Mouse (Mus musculus): ENCODE results near the gene Gm12258.
"Not testable (repeated sequence)": the region's sequence is repeated elsewhere in the genome, so short reads cannot be mapped to it uniquely, and the experiment has no call there.

Gene Gm12258

DNA sequence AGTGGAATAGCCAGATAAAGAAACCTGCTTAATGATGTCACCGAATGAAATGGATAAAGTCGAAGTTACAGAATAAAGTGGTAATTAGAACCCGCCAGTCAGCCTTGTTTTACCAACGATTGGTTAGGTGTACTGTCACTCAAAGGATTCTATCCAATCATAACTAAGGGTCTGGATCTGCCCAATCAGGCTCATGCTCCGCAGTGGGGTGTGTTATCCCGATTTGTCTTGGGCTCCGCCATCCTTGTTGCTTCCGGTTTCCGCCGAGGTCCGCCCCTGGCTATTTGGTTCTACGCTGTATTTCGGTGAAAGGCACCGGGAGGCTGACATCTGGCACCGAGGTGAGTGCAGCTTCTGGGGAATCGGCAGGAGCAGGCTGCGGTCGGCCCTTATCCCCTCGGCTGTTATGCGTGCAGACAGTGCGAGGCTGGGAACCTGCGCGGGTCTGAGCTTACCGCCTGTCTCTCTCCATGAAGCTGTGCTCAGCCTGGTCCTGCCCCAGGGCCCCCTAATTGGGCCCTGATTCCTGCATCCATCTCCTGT, at the start of gene Gm12258:
Gene Gm12258 (plus strand): TSS at position 240 of the 543 bp plus-strand sequence.
- peak; percentile 97 for DNase-seq

DNA sequence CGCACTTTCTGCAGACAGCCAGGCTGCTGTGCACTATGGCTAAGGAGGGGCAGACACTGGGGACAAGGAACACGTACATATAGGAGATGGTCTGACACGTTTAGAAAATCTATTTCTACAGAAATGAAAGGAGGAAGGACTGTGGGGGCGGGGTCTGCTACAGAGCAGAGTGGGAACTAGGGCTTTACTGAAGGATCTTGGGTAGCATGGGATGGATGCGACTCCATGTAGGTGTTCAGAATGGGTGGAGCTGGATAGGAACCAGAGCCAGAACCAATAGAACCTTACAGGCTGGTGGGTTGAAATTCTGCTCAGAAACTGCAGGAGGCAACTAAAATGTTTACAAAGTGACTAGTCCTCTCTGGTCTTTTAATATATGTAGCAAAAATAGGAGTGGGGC, 47.2 kb upstream of the Gm12258 start:
- DNase-seq = no peak

DNA sequence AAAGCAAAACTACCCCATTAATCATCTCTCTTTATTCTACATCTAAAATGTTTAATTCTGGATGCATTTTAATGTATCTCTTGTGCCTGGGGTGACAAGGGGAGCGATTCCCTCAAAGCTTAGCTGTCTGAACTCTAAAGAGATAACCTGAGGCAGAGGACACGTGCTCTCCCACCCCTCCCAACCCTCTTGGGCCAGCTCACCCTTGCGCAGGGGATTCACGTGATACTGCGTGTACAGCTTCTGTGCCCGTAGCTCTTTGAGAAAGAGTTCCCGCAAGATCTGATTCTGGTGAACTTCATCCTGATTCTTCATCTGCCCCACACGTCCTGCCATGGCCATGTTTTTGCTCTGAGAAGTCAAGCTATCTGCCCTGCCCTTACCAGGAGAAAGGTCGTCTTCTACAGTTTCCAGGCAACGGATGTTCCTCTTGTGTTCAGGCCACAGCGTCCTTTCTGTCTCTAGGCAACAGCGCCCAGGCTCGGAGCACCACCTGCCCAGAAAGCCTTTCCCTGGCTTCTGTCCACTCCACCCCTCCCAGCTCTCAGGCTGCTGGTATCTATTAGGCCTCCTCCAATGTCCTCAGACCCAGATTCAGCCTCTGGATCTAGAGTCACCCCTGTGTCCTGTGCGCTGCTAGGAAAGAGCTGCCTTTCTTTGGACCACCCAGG, 45.3 kb upstream of the Gm12258 start, which contains the start of gene Fam183b:
Gene Fam183b (minus strand): TSS at position 403 of the 671 bp plus-strand sequence.
- no peak for DNase-seq

DNA sequence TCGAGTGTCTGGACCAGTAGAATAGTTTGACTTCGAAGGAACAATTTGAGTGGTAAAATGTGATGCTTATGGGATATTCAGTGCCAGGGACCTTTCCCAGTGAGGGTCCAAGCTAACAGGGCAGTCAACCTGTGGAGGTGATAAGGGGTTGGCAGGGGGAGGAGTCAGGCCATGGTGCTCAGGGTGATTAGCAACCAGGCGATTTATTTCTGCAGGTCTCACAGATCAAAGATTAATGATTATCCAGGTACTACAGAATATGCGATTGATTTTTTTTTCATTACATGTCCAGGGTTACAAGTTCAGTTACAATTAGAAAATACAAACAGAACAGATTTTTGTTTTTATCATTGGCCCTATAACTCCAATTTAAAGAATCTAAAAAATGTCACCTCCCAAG, 43.1 kb upstream of the Gm12258 start:
- no peak for DNase-seq

DNA sequence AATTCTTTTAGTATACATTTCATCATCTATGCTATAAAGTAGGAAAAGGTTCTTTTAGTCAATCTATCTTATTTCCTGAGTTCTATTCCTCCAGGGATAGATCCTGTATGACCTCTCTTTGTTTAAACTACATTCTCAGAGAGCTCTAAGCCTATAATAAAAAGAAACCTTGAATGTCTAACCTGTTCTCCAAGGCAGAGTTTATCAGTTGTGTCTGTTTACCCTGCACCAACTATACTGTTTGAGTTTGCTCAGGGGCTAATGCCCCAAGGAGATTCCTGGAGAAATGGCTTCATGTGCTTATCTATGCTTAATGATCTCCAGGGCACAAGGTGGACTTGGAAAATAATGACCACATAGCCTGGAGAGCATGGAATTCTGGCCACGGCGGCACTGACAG, 42.6 kb upstream of the Gm12258 start:
- DNase-seq = no peak

DNA sequence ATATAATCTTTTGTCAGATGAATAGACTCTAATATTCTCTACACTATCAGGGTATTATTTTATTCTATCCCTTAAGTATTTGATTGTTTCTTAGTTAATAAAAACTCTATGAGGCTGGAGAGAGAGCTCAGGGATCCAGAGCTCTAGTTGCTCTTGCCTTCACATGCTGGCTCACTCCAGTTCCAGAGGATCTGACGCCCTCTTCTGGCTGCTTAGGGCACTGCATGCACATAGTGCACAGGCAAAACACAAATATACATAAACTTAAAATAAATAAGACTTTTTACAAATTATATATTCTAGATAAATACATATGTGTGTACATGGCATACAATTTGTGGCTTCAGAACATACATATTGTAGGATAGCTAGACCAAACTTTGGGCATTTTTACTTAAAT, 35.0 kb upstream of the Gm12258 start:
- DNase-seq = no peak

DNA sequence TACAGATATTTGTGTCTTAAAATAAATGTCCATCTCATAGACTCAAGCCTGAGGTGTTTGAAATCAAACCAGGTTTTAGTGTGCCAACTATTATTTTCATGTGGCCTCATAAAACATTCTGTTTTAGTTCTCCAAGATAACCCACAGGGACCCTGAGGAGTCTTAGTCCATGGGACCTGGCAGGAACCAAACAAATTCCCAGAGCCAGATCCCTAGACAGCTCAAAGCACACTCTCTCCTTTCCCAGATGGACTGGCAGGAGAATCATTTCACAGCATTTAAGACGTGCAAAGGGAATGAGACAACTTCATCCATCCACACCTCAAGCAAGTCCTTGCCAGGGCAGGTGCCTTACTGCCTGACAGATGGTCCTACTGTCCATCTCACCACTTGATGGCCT, 32.3 kb upstream of the Gm12258 start, which contains the start of gene Olfr313:
Gene Olfr313 (plus strand): TSS at position 301 of the 400 bp plus-strand sequence.
- DNase-seq = not testable (repeated sequence)

DNA sequence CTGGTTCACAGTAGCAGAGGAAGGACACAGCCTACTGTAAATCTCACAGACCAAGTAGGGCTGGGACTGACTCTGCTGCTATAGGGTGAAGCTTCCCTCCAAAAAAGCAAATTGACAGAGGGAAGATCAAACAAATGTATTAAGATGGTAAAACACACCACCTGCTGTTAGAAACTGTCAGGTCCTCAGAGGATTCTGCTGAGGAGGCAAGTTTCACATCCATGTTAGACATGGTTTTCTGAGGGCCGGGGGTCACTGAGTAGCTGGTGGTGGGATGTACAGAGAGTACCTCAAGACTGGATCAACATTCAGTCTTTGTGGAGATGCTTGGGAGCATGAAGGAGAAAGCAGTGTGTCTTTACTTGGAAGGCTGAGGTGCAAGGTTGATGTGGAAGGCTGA, 31.3 kb upstream of the Gm12258 start:
- no peak for DNase-seq

DNA sequence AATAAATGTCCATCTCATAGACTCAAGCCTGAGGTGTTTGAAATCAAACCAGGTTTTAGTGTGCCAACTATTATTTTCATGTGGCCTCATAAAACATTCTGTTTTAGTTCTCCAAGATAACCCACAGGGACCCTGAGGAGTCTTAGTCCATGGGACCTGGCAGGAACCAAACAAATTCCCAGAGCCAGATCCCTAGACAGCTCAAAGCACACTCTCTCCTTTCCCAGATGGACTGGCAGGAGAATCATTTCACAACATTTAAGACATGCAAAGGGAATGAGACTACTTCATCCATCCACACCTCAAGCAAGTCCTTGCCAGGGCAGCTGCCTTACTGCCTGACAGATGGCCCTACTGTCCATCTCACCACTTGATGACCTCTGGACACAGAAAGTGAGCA, 18.0 kb upstream of the Gm12258 start, which contains the start of gene Olfr312:
Gene Olfr312 (plus strand): TSS at position 301 of the 400 bp plus-strand sequence.
- not testable (repeated sequence) for DNase-seq

DNA sequence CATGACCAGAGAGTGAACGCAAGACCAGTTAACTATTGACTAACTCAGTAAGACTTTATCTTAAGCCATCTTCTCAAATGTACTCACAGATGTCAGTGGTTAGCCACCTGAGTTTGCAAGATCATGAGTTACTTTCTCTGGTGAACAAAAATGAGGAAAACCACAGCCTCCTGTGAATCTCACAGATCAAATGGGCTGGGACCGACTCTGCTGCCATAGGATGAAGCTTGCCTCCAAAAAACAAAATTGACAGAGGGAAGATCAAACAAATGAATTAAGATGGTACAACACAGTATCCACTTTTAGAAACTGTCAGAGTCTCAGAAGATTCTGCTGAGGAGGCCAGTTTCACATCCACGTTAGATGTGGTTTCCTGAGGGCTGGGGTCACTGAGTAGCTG, 17.2 kb upstream of the Gm12258 start:
- no peak for DNase-seq

DNA sequence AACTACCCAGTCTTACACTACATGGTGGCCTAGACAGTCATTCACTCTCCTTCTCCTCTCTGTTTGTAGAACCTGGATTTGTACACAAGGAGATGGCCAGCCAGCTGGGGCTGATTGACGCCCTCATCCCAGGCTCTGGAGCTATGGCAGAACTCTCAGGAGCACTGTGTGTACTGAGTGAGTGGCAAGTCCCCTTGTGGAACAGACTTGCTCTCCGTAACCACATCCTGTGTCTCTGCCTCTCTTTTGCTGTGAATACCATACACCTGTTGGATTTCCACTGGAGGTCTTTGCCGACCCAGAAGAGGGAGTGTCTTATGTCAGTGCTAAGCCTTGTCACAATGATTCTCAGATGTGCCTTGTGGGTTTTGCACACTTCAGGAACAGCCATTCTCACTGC, 14.4 kb upstream of the Gm12258 start:
- not testable (repeated sequence) for DNase-seq

DNA sequence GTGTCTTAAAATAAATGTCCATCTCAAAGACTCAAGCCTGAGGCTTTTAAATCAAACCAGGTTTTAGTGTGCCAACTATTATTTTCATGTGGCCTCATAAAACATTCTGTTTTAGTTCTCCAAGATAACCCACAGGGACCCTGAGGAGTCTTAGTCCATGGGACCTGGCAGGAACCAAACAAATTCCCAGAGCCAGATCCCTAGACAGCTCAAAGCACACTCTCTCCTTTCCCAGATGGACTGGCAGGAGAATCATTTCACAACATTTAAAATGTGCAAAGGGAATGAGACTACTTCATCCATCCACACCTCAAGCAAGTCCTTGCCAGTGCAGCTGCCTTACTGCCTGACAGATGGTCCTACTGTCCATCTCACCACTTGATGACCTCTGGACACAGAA, 8.0 kb upstream of the Gm12258 start, which contains the start of gene Olfr311:
Gene Olfr311 (plus strand): TSS at position 301 of the 400 bp plus-strand sequence.
- DNase-seq = not testable (repeated sequence)

DNA sequence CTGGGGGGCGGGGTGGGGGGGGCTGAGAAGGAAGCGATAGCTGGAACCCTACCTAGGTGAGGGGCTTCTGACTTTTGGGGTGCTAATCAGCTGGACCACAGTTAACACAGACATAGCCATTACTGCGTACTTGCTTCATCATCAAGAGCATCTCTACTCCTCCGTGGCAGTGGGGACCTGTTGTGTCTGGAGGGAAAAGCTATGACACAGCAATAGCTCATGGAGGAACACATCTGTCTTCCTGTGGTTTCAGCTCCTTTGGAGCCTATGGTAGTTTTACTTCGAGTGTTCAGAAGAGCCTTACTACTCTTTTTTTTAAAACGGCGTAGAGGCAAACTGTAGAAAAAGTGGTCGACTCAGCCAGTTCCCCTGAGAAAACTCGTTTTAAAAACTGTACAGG, 678 bp downstream of the Gm12258 start:
- DNase-seq = no peak

DNA sequence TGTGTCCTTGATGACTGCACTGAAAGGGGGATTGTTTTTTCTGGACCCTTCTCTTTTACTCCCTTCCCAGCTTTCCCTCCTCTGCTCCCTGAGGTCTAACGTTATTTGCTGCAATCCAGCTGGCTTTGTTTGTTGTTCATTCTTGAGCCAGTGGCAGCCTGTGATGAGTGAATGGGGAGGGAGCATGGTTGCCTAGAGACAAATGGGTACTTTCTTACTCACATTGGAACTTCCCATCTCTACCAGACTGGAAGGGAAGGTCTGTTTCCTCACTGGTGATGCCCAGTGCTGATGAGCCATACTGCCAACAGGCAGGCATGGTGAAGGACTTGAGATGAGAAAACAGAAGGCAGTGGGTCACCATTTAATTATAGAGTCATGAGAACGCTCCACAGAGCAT, 2.8 kb downstream of the Gm12258 start:
- DNase-seq = peak; percentile 22

DNA sequence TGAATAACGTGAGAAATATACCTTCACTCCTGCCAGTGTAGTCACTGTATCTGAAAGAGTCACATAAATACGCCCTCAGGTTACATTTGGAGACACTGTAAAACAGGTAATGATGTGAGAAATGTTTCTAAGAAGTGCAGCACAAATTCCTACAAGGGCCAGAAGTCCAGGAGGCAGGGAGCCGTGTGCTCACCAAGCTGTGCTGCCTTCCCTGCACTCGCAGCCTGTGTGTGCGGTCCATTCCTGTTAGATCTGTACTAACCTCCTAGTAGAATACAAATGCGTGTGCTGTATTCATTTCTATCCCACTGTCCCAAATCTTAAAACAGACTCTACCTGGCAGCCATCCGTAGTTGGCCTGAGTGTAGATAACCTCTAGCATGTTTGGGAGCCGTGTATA, 13.8 kb downstream of the Gm12258 start:
- no peak for DNase-seq

DNA sequence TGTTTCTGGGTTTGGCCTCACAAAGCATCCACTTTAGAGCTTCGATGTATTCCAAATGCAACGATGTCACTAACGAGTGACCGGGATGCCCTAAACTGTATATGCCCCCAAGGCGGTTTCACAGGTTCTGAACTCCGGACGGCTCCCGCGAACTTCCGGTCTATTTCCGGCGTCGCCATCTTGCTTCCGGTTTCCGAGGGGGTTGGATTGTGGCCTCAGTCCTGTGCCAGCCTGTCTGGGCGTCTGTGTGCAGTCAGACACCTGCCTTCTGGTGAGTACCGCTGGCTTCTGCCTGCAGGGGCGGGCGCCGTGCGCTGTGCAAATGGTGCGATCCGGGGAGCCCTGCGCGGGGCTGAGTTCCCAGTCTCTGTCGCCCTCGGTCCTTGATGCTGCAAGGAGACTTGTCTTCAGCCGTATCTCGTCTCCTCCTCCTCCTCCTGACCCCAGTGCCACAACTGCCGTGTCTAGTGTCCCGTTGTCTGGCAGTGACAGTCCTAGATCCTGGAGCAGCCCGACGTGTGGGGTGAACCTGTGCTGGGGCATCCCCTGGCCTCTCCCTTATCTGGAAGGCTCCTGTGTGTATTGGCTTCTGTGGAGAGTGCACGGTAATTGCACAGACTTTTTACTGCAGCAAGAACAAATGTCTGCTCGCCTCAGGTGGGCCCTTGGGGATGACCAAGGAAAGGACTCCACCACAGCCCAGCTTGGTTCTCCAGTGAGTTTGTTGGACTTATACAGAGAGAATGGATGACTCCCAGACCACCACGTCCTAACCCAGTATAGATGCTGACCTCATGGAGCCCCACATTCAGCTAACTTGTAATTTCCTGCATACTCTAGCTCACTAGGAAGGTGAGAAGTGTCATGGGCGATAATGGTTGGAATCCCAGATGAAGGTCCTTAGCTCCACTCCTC, 20.3 kb downstream of the Gm12258 start, which contains the start of gene 2810021J22Rik:
Gene 2810021J22Rik (plus strand): TSS at position 178 of the 915 bp plus-strand sequence.
- DNase-seq = peak; percentile 85

DNA sequence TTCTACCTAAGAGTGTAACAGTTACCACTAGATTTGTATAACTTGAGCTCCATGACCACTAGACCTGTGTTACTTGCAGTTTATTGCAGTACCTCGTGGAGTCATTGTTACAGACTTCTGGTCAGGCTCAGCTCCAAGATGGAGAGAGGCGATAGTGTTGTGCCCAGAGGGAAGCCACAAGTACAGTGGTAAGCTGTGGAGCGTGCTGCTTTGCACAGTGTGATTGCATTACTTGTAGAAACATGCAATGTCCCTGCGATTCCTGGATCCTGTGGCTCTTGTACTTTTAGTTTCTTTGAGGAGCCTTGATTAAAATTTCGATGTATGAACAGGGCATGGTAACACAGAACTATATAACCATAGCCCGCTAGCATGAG, 21.0 kb downstream of the Gm12258 start:
- no peak for DNase-seq

DNA sequence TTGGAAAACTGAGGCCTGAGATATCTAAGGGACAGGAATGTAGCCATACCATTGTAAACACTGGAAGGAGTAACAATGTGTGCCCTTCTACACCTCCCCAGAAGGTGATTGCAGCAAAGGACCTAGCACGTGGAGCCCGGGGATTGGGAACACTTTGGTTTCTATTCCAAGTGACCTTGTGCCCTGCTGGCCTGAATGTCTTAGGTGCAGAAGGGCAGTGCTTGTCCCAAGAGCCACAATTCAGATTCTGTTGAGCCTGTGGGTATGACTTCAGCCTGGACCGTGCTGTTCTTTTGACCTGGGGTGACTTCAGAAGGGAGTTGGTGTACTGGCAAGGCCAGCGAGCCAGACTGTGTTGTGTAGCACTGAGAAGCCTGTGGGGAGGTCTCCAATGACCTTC, 24.0 kb downstream of the Gm12258 start:
- DNase-seq = no peak

DNA sequence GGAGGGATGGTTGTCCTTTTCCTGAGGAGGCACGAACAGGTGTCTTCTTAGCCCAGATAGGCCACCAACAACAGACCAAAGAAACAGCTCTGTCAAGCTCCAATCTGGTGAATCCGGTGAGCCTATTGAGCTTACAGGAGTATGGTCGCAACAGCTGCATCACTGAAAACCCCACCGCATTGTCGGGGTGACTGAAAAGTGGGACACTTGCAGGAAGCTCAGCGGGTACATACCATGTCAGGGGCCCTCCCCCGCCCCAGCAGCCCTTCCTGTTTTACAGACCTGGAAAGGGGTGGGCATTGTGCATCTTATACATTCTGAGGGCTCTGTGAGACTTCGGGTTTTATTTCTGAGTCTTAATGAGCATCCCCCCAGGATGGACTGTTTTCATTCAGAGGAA, 36.8 kb downstream of the Gm12258 start:
- DNase-seq = no peak

DNA sequence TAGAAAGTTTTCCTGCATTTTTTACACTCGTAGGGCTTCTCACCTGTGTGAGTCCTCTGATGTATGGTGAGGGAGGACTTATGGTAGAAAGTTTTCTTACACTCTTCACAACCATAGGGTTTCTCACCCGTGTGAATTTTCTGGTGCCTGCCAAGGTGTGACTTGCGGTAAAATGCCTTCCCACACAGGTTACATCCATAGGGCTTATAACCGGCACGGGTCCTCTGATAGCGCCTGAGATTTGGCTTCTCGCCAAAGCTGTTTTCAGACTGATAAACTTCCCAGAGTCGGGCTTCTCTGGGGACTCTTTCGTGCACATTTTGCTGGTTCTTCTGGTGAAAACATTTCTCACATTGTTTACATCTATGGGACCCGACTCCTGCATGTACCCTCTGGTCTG, 43.6 kb downstream of the Gm12258 start:
- DNase-seq = no peak

DNA sequence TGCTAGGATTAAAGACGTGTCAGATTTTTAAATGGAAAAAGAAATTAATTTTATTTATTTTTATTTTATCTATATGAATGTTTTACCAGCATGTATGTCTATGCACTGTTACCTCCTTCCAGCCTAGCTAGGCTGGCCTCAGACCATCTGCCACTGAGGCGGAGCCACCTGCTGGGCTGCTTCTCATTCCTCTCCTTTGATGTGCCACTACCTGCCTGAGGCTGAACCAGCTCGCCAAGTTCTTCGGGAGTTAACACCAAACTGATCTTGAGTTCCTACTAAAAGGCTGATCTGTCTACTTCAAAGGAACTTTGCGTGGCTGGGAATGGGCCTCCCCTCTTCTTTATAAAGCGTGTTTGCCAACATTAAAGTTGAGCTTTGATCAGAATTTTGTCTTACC, 47.5 kb downstream of the Gm12258 start:
- DNase-seq = no peak

DNA sequence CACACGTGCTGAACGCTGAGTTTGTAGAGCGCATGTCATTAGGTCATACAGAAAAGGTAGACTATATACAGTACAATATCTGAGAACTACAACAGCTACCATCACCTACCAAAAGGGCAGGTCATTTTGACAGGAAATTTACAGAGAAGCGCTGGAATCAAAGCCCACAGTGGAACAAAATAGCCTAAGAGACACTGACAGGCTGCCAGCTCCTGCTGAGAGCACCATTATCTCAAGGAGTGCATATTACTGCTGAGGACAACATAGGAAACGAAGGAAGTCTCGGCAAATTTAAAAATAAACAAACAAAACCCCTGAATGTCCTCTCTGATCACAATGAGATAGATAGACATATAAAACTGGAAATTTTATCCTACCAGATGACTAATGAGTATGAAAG, 50.5 kb downstream of the Gm12258 start:
- peak; percentile 48 for DNase-seq

DNA sequence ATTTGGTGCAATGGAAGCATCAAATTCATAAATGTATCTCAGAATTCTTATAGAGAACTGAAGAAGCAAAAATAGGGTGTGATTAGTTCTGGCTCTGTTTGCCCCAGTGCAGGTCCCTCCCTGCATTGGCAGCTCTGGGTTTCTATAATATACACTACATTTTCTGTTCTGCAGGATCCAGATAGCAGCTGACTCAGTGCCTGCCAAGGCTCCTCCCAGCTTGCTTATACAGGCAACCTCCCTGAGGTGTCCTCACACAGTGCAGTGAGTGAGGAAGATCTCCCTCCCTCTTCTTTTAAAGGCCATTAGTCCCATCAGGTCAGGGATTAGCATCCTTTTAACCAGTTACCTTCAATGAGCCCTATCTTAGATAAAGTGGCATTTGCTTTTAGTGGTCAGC, 54.1 kb downstream of the Gm12258 start:
- no peak for DNase-seq
